Mouse (Mus musculus) liver, adult 2 months (tissue): ENCODE data around the gene Oxld1. TPM values are rescaled to one million over a fixed set of nuclear protein-coding genes. Genes with fewer than 3 reads are reported as not detected.
"Not testable (repeated sequence)": the region's sequence is repeated elsewhere in the genome, so short reads cannot be mapped to it uniquely, and the experiment has no call there.

ENCODE experiments used
- DNase-seq: peaks from one replicate; pipeline ENCODE4 v3.0.0-alpha.2; 2011; ENCODE audit warnings: low read depth, low spot score; ENCODE audit errors: extremely low read depth
- H3K27ac ChIP-seq: fragments of 200-500 bp; replicated peaks from 2 replicates; pipeline ENCODE4 v1.5.1; 2012; ENCODE audit warnings: low read depth, mild to moderate bottlenecking, control low read depth, inconsistent platforms, low read length; ENCODE audit not compliant: insufficient read depth
- H3K27me3 ChIP-seq: fragments of 200-500 bp; 2 replicates; pipeline ENCODE4 v1.6.1; 2012; ENCODE audit warnings: mild to moderate bottlenecking, moderate library complexity, low read length, inconsistent platforms; ENCODE audit not compliant: control insufficient read depth, insufficient read depth
- H3K36me3 ChIP-seq: fragments of 200-500 bp; 2 replicates; pipeline ENCODE4 v1.6.1; 2012; ENCODE audit warnings: low read length, inconsistent platforms; ENCODE audit not compliant: control insufficient read depth, insufficient read depth
- H3K4me1 ChIP-seq: fragments of 200-500 bp; 2 replicates; pipeline ENCODE4 v1.6.1; 2011; ENCODE audit warnings: low read length; ENCODE audit not compliant: control insufficient read depth, insufficient read depth
- H3K4me3 ChIP-seq: fragments of 200-500 bp; 2 replicates; pipeline ENCODE4 v1.5.1; 2011; ENCODE audit warnings: low read depth, mild to moderate bottlenecking, control low read depth, low read length, moderate library complexity; ENCODE audit not compliant: insufficient read depth
- H3K79me2 ChIP-seq: fragments of 200-500 bp; 2 replicates; pipeline ENCODE4 v1.6.1; 2012; ENCODE audit warnings: inconsistent platforms, mild to moderate bottlenecking, low read length, moderate library complexity; ENCODE audit not compliant: control insufficient read depth, insufficient read depth
- H3K9ac ChIP-seq: fragments of 200-500 bp; 2 replicates; pipeline ENCODE4 v1.6.1; 2012; ENCODE audit warnings: low read depth, mild to moderate bottlenecking, control low read depth, inconsistent platforms, low read length
- CTCF ChIP-seq: fragments of 200-500 bp; IDR thresholded peaks from 2 replicates; pipeline ENCODE4 v1.5.1; 2011; ENCODE audit warnings: low read depth, low read length, control low read depth
- POLR2A ChIP-seq: fragments of 200-500 bp; IDR thresholded peaks from 2 replicates; pipeline ENCODE4 v1.6.1; 2011; ENCODE audit warnings: low read length, control low read depth; ENCODE audit not compliant: insufficient read depth; ENCODE audit errors: extremely low read depth
- WGBS: fragments of 180-500 bp; shearing (Covaris S2); methylation state at CpG from one replicate; pipeline ENCODE4 v1.1.7; 2018; 5-methylcytosine and 5-hydroxymethylcytosine counted together
- polyA plus RNA-seq: library from polyadenylated mRNA; depleted of rRNA; stranded (reverse); fragments of >200 nt; gene quantifications from 2 replicates; pipeline ENCODE4 v1.2.3, GENCODE M21; 2012; rRNA removed
- total RNA-seq: library from RNA; depleted of rRNA; stranded (reverse); fragments of >200 nt; gene quantifications from 2 replicates; pipeline ENCODE4 v1.2.3, GENCODE M21; 2014; rRNA removed

The Oxld1 gene
- total and polyA plus RNA-seq, 2 experiments, result 28.9 to 29.2 TPM

GRCm38 (mm10) chr11:120417852-120418251, 40.0 kb downstream of the Oxld1 start:
- Histone ChIP-seq H3K36me3 (peaks cover 61% of the 10 kb centered on the region), H3K4me3 (no peak overlapping the region), H3K79me2 (peaks cover 10% of the 10 kb centered on the region; the same call in 1 of the 2 replicates), H3K27me3 (no peaks in the 10 kb centered on the region), H3K9ac (no peak overlapping the region), H3K4me1 (peaks cover 17% of the 10 kb centered on the region), H3K27ac (no peak overlapping the region)
- TF ChIP-seq POLR2A (no peak), CTCF (no peak)
- DNase-seq, result no peak
- 87% methylated on average over 7 of the region's 7 CpGs for WGBS

GRCm38 (mm10) chr11:120413621-120414020, 44.2 kb downstream of the Oxld1 start:
- not testable (repeated sequence) for H3K4me3 ChIP-seq, H3K79me2 ChIP-seq, H3K27me3 ChIP-seq, H3K27ac ChIP-seq, H3K4me1 ChIP-seq, H3K9ac ChIP-seq, DNase-seq
- 97% methylated on average over 7 of the region's 10 CpGs for WGBS
- peaks cover 76% of the 10 kb centered on the region for H3K36me3 ChIP-seq
- TF ChIP-seq CTCF, result 0 out of 2 replicates have a peak, but pooled peaks have one; percentile 0

Other genes starting within 250 kb of the Oxld1 start
- gene Bahcc1, start 225.1 kb downstream of the Oxld1 start, total RNA-seq, result 1.2 and 1.5 TPM in 2 replicates
- 3.4 and 3.5 TPM in 2 replicates for gene Bahcc1, start 225.1 kb downstream of the Oxld1 start, polyA plus RNA-seq
- gene Actg1, start 109.5 kb downstream of the Oxld1 start, total RNA-seq, result 68.0 and 123 TPM in 2 replicates
- 158 and 177 TPM in 2 replicates for gene Actg1, start 109.5 kb downstream of the Oxld1 start, polyA plus RNA-seq
- gene Fscn2, start 96.5 kb downstream of the Oxld1 start, total RNA-seq, result not detected in 2 replicates
- gene Fscn2, start 96.5 kb downstream of the Oxld1 start, polyA plus RNA-seq, result not detected in 2 replicates
- gene Faap100, start 79.3 kb downstream of the Oxld1 start, total RNA-seq, result 3.2 and 5.4 TPM in 2 replicates
- gene Faap100, start 79.3 kb downstream of the Oxld1 start, polyA plus RNA-seq, result 10.8 and 14.9 TPM in 2 replicates
- 24.6 and 37.9 TPM in 2 replicates for gene Nploc4, start 20.4 kb downstream of the Oxld1 start, total RNA-seq
- gene Nploc4, start 20.4 kb downstream of the Oxld1 start, polyA plus RNA-seq, result 51.5 and 58.9 TPM in 2 replicates
- gene Tspan10, start 15.4 kb downstream of the Oxld1 start, total RNA-seq, result not detected in 2 replicates
- gene Tspan10, start 15.4 kb downstream of the Oxld1 start, polyA plus RNA-seq, result 0.05 TPM in 2 replicates
- gene Pde6g, start 4.6 kb downstream of the Oxld1 start, total RNA-seq, result 0.46 and 0.81 TPM in 2 replicates
- 0.98 and 1.8 TPM in 2 replicates for gene Pde6g, start 4.6 kb downstream of the Oxld1 start, polyA plus RNA-seq
- 4.6 and 5.7 TPM in 2 replicates for gene Ccdc137, start within 50 bp of the Oxld1 start, total RNA-seq
- gene Ccdc137, start within 50 bp of the Oxld1 start, polyA plus RNA-seq, result 5.8 and 8.7 TPM in 2 replicates
- gene Arl16, start 9.5 kb upstream of the Oxld1 start, total RNA-seq, result 9.5 and 9.6 TPM in 2 replicates
- gene Arl16, start 9.5 kb upstream of the Oxld1 start, polyA plus RNA-seq, result 12.2 and 14.8 TPM in 2 replicates
- gene Mrpl12, start 26.5 kb upstream of the Oxld1 start, total RNA-seq, result 43.6 and 46.6 TPM in 2 replicates
- gene Mrpl12, start 26.5 kb upstream of the Oxld1 start, polyA plus RNA-seq, result 221 and 232 TPM in 2 replicates
- 121 and 135 TPM in 2 replicates for gene Slc25a10, start 33.8 kb upstream of the Oxld1 start, total RNA-seq
- 445 and 478 TPM in 2 replicates for gene Slc25a10, start 33.8 kb upstream of the Oxld1 start, polyA plus RNA-seq
- 135 and 143 TPM in 2 replicates for gene Gcgr, start 72.6 kb upstream of the Oxld1 start, total RNA-seq
- 542 and 561 TPM in 2 replicates for gene Gcgr, start 72.6 kb upstream of the Oxld1 start, polyA plus RNA-seq
- gene Mcrip1, start 91.7 kb upstream of the Oxld1 start, total RNA-seq, result 11.7 and 13.6 TPM in 2 replicates
- 36.8 and 44.4 TPM in 2 replicates for gene Mcrip1, start 91.7 kb upstream of the Oxld1 start, polyA plus RNA-seq
- 0.28 TPM in 1 of 2 replicates, not detected in the other for gene Ppp1r27, start 93.1 kb upstream of the Oxld1 start, total RNA-seq
- not detected in 2 replicates for gene Ppp1r27, start 93.1 kb upstream of the Oxld1 start, polyA plus RNA-seq
- 933 and 951 TPM in 2 replicates for gene P4hb, start 115.2 kb upstream of the Oxld1 start, total RNA-seq
- 683 and 737 TPM in 2 replicates for gene P4hb, start 115.2 kb upstream of the Oxld1 start, polyA plus RNA-seq
- 14.9 and 22.3 TPM in 2 replicates for gene Arhgdia, start 123.6 kb upstream of the Oxld1 start, total RNA-seq
- 142 and 188 TPM in 2 replicates for gene Arhgdia, start 123.6 kb upstream of the Oxld1 start, polyA plus RNA-seq
- gene Alyref, start 140.3 kb upstream of the Oxld1 start, total RNA-seq, result 33.8 and 34.5 TPM in 2 replicates
- 12.6 and 12.9 TPM in 2 replicates for gene Alyref, start 140.3 kb upstream of the Oxld1 start, polyA plus RNA-seq
- 8.9 and 12.8 TPM in 2 replicates for gene Anapc11, start 140.4 kb upstream of the Oxld1 start, total RNA-seq
- 57.0 and 59.4 TPM in 2 replicates for gene Anapc11, start 140.4 kb upstream of the Oxld1 start, polyA plus RNA-seq
- not detected in 2 replicates for gene Npb, start 150.4 kb upstream of the Oxld1 start, total RNA-seq
- gene Npb, start 150.4 kb upstream of the Oxld1 start, polyA plus RNA-seq, result 2.0 and 2.7 TPM in 2 replicates
- gene Pcyt2, start 159.9 kb upstream of the Oxld1 start, total RNA-seq, result 494 and 540 TPM in 2 replicates
- 1,294 and 1,652 TPM in 2 replicates for gene Pcyt2, start 159.9 kb upstream of the Oxld1 start, polyA plus RNA-seq
- gene Sirt7, start 167.2 kb upstream of the Oxld1 start, total RNA-seq, result 31.1 and 36.3 TPM in 2 replicates
- 69.7 and 72.1 TPM in 2 replicates for gene Sirt7, start 167.2 kb upstream of the Oxld1 start, polyA plus RNA-seq
- gene Mafg, start 175.5 kb upstream of the Oxld1 start, total RNA-seq, result 41.9 and 44.2 TPM in 2 replicates
- gene Mafg, start 175.5 kb upstream of the Oxld1 start, polyA plus RNA-seq, result 60.5 and 64.2 TPM in 2 replicates
- 0.47 and 2.6 TPM in 2 replicates for gene Pycr1, start 185.7 kb upstream of the Oxld1 start, total RNA-seq
- 0.25 and 0.61 TPM in 2 replicates for gene Pycr1, start 185.7 kb upstream of the Oxld1 start, polyA plus RNA-seq
- gene Myadml2, start 190.1 kb upstream of the Oxld1 start, total RNA-seq, result not detected in 2 replicates
- not detected in 2 replicates for gene Myadml2, start 190.1 kb upstream of the Oxld1 start, polyA plus RNA-seq
- 29.8 and 34.9 TPM in 2 replicates for gene Notum, start 203.1 kb upstream of the Oxld1 start, total RNA-seq
- gene Notum, start 203.1 kb upstream of the Oxld1 start, polyA plus RNA-seq, result 56.0 and 61.6 TPM in 2 replicates
- gene Aspscr1, start 214.9 kb upstream of the Oxld1 start, total RNA-seq, result 49.3 and 56.6 TPM in 2 replicates
- gene Aspscr1, start 214.9 kb upstream of the Oxld1 start, polyA plus RNA-seq, result 131 and 142 TPM in 2 replicates